Mouse (Mus musculus) MEL (cell line): ENCODE data around the gene Pcgf5. TPM values are rescaled to one million over a fixed set of nuclear protein-coding genes. Genes with fewer than 3 reads are reported as not detected.

Experiments used
- DNase-seq: peaks from one replicate; pipeline ENCODE4 v3.0.0; 2011; ENCODE audit warnings: low read depth, low spot score
- H3K27ac ChIP-seq: 2 replicates; pipeline ENCODE4 v1.5.1; 2012; ENCODE audit warnings: low read depth, mild to moderate bottlenecking, control low read depth, low read length, moderate library complexity; ENCODE audit not compliant: control insufficient read depth
- H3K27me3 ChIP-seq, 2 experiments: fragments of 150-350 bp in 1 of 2; sonication (generic) in 1 of 2; 2 replicates each; pipeline ENCODE4 v1.6.1; 2012; ENCODE audit warnings: low read length in 2 of 2, mild to moderate bottlenecking in 2 of 2, improper control_type of control experiment in 1 of 2, moderate library complexity in 1 of 2; ENCODE audit not compliant: insufficient read depth in 2 of 2, control insufficient read depth in 1 of 2
- H3K36me3 ChIP-seq, 2 experiments: 2 replicates each; pipeline ENCODE4 v1.6.1; 2012 to 2014; ENCODE audit warnings: low read length in 2 of 2, improper control_type of control experiment in 1 of 2, inconsistent platforms in 1 of 2, mild to moderate bottlenecking in 1 of 2; ENCODE audit not compliant: insufficient read depth in 2 of 2, control insufficient read depth in 1 of 2
- H3K4me1 ChIP-seq, 2 experiments: fragments of 150-350 bp in 1 of 2; sonication (generic) in 1 of 2; 2 replicates each; pipeline ENCODE4 v1.6.1; 2012; ENCODE audit warnings: low read length in 2 of 2, improper control_type of control experiment in 1 of 2, mild to moderate bottlenecking in 1 of 2; ENCODE audit not compliant: insufficient read depth in 2 of 2, control insufficient read depth in 1 of 2
- H3K4me3 ChIP-seq, 2 experiments: fragments of 150-350 bp in 1 of 2; sonication (generic) in 1 of 2; 2 replicates each; pipeline ENCODE4 v1.5.1; 2012; ENCODE audit warnings: low read depth in 2 of 2, low read length in 2 of 2, mild to moderate bottlenecking in 2 of 2, moderate library complexity in 2 of 2, control low read depth in 1 of 2, improper control_type of control experiment in 1 of 2; ENCODE audit not compliant: control insufficient read depth in 1 of 2, insufficient read depth in 1 of 2
- H3K79me2 ChIP-seq: 2 replicates; pipeline ENCODE4 v1.6.1; 2012; ENCODE audit warnings: mild to moderate bottlenecking, low read length, moderate library complexity; ENCODE audit not compliant: control insufficient read depth, poor library complexity, insufficient read depth
- H3K9ac ChIP-seq: 2 replicates; pipeline ENCODE4 v1.6.1; 2012; ENCODE audit warnings: low read depth, mild to moderate bottlenecking, control low read depth, low read length, moderate library complexity; ENCODE audit not compliant: control insufficient read depth, poor library complexity, severe bottlenecking
- H3K9me3 ChIP-seq: fragments of 150-350 bp; sonication (generic); replicated peaks from 2 replicates; pipeline ENCODE4 v1.6.1; 2012; ENCODE audit warnings: mild to moderate bottlenecking, low read length, improper control_type of control experiment, moderate library complexity; ENCODE audit not compliant: insufficient read depth
- BHLHE40 ChIP-seq: IDR thresholded peaks from 2 replicates; pipeline ENCODE4 v1.6.1; 2012; ENCODE audit warnings: low read depth, mild to moderate bottlenecking, inconsistent platforms, low read length, improper control_type of control experiment, borderline replicate concordance
- ETS1 ChIP-seq: IDR thresholded peaks from 2 replicates; pipeline ENCODE4 v1.6.1; 2012; ENCODE audit warnings: low read depth, mild to moderate bottlenecking, inconsistent platforms, low read length, improper control_type of control experiment, moderate library complexity
- GATA1 ChIP-seq: IDR thresholded peaks from 2 replicates; pipeline ENCODE4 v1.6.1; 2011; ENCODE audit warnings: low read depth, low read length, improper control_type of control experiment
- KAT2A ChIP-seq: conservative IDR thresholded peaks from 2 replicates; pipeline ENCODE4 v1.6.1; 2012; ENCODE audit warnings: low read depth, low read length, improper control_type of control experiment, inconsistent platforms
- MEF2A ChIP-seq: IDR thresholded peaks from 2 replicates; pipeline ENCODE4 v1.6.1; 2014; ENCODE audit warnings: low read depth, mild to moderate bottlenecking, inconsistent platforms, low read length, improper control_type of control experiment; ENCODE audit not compliant: poor library complexity, insufficient replicate concordance, severe bottlenecking; ENCODE audit errors: extremely low read depth
- SMC3 ChIP-seq: IDR thresholded peaks from 2 replicates; pipeline ENCODE4 v1.6.1; 2011; ENCODE audit warnings: low read depth, low read length, improper control_type of control experiment
- TBP ChIP-seq: IDR thresholded peaks from 2 replicates; pipeline ENCODE4 v1.8.0; 2011; ENCODE audit warnings: low read depth, low read length, improper control_type of control experiment
- TCF12 ChIP-seq: IDR thresholded peaks from 2 replicates; pipeline ENCODE4 v1.6.1; 2014; ENCODE audit warnings: low read depth, mild to moderate bottlenecking, inconsistent platforms, low read length, improper control_type of control experiment, moderate library complexity
- USF2 ChIP-seq, 2 experiments: IDR thresholded peaks; 2 replicates each; pipeline ENCODE4 v1.6.1; 2011 to 2012; ENCODE audit warnings: improper control_type of control experiment in 2 of 2, low read length in 2 of 2, borderline replicate concordance in 1 of 2, inconsistent platforms in 1 of 2, low read depth in 1 of 2, mild to moderate bottlenecking in 1 of 2; ENCODE audit not compliant: insufficient read depth in 1 of 2
- ZC3H11A ChIP-seq: IDR thresholded peaks from 2 replicates; pipeline ENCODE4 v1.6.1; 2012; ENCODE audit warnings: low read depth, mild to moderate bottlenecking, inconsistent platforms, low read length, improper control_type of control experiment
- ZKSCAN1 ChIP-seq: IDR thresholded peaks from 2 replicates; pipeline ENCODE4 v1.6.1; 2012; ENCODE audit warnings: low read depth, mild to moderate bottlenecking, inconsistent platforms, low read length, improper control_type of control experiment, moderate library complexity
- ZMIZ1 ChIP-seq: IDR thresholded peaks from 2 replicates; pipeline ENCODE4 v1.6.1; 2012; ENCODE audit warnings: low read depth, mild to moderate bottlenecking, inconsistent platforms, low read length, improper control_type of control experiment, moderate library complexity
- ZNF384 ChIP-seq: IDR thresholded peaks from 2 replicates; pipeline ENCODE4 v1.6.1; 2012; ENCODE audit warnings: low read depth, mild to moderate bottlenecking, inconsistent platforms, low read length, improper control_type of control experiment
- polyA plus RNA-seq, 2 experiments: library from polyadenylated mRNA; stranded (reverse) in 1 of 2; unstranded in 1 of 2; fragments of >175 nt in 1 of 2; fragments of >200 nt in 1 of 2; gene quantifications; 2 replicates each; pipeline versions ENCODE4 v1.2.1 to v1.2.4; 2012; ENCODE audit warnings: low replicate concordance in 2 of 2, low read depth in 1 of 2; ENCODE audit not compliant: insufficient read length in 2 of 2, insufficient read depth in 1 of 2, missing spikeins in 1 of 2
- total RNA-seq: library from RNA; depleted of rRNA; stranded (reverse); fragments of 300-350 nt; gene quantifications from 2 replicates; pipeline ENCODE4 v1.2.3, GENCODE M21; 2012

Gene Pcgf5
- total and polyA plus RNA-seq, 3 experiments = 10.0 to 23.2 TPM; not detected in 1

DNA sequence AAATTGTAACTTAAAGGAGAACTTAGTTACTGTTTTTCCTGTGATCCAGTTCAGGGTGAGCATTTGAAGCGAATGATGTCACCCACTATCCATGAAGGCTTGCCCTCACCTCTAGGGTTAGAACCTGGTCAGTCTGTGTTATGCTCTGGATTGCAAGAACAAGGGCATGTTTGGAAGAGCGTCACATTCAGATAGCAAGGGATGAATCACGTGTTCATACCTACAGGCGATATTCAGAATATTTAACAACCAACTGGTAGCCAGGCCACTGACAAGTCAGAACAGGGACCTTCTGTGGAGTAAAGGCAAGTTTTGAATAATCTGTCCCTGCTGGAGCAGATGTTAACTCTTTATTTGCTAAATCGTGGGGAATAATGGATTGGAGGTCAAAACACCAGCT lies 14.4 kb downstream of the Pcgf5 start:
- no peak for DNase-seq
- H3K36me3 ChIP-seq = no peaks in the 10 kb centered on the region
- H3K4me3 ChIP-seq = no peak overlapping the region
- no peaks in the 10 kb centered on the region for H3K79me2 ChIP-seq
- no peaks in the 10 kb centered on the region for H3K4me1 ChIP-seq
- H3K9me3 ChIP-seq = no peaks in the 10 kb centered on the region
- no peak overlapping the region for H3K9ac ChIP-seq
- no peaks in the 10 kb centered on the region; a peak in 1 of 4 replicates for H3K27me3 ChIP-seq
- TF ChIP-seq GATA1 (no peak), BHLHE40 (no peak), KAT2A (no peak), ZNF384 (no peak), USF2 (IDR thresholded peaks at IDR 0.05; ENCODE audit: borderline replicate concordance in 1 of 2, insufficient read depth in 1 of 2, low read depth in 1 of 2, low read length in 2 of 2) (no peak)
- H3K27ac ChIP-seq = no peak overlapping the region

GRCm38 (mm10) chr19:36364757-36365156 lies 16.6 kb downstream of the Pcgf5 start:
- H3K27me3 ChIP-seq = no peaks in the 10 kb centered on the region; a peak in 1 of 4 replicates
- H3K9ac ChIP-seq = no peak overlapping the region
- no peaks in the 10 kb centered on the region for H3K79me2 ChIP-seq
- no peak overlapping the region for H3K4me3 ChIP-seq
- H3K36me3 ChIP-seq = no peaks in the 10 kb centered on the region
- TF ChIP-seq SMC3 (no peak), GATA1 (no peak), MEF2A (no peak), ZC3H11A (no peak), ZKSCAN1 (no peak), TCF12 (no peak)
- no peak overlapping the region for H3K27ac ChIP-seq
- no peaks in the 10 kb centered on the region for H3K9me3 ChIP-seq
- H3K4me1 ChIP-seq = no peaks in the 10 kb centered on the region
- no peak for DNase-seq

GRCm38 (mm10) chr19:36371478-36371877 lies 23.4 kb downstream of the Pcgf5 start:
- H3K4me1 ChIP-seq = no peaks in the 10 kb centered on the region
- TF ChIP-seq GATA1 (no peak), TBP (no peak), ZMIZ1 (no peak), ETS1 (no peak)
- TF ChIP-seq, all 39 proteins: peak for 0
- no peaks in the 10 kb centered on the region for H3K79me2 ChIP-seq
- H3K9me3 ChIP-seq = no peaks in the 10 kb centered on the region
- no peak overlapping the region for H3K4me3 ChIP-seq
- no peak overlapping the region for H3K27ac ChIP-seq
- DNase-seq = peak; percentile 11
- H3K27me3 ChIP-seq = no peaks in the 10 kb centered on the region
- H3K36me3 ChIP-seq = no peaks in the 10 kb centered on the region
- H3K9ac ChIP-seq = no peak overlapping the region
